Mouse (Mus musculus): ENCODE results near the gene Adgb.
"Not testable (repeated sequence)": the region's sequence is repeated elsewhere in the genome, so short reads cannot be mapped to it uniquely, and the experiment has no call there.

The Adgb gene

DNA sequence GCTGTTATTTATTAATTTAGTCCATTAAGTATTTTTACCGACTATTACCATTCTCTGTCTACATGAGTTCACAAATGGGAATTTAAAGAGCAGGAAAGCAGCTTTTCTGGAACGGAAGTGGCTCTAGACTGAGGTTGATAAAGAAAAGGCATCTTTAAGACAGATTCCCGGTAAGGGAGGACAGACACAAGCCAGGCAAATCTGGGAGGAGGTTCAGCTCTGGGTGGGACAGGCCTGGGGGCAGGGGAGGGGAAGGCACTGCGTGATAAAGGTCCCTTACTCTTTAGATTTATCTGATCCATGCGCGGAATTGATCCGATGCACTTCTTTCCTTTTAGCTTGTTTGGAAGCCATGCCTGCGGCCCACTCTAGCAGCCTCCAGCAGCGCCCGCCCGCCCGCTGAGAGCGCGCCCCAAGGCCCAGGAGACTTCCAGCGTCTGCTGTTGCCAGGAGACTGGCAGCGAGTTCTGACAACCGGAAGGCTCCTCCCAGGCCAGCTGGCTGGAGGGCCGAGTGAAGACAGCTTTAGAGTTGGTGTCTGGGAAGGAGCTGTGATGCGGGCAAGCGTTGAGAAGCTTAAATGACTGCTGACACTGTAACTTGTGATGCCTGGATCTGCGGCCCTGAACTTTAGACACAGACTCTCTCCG, at the start of gene Adgb:
Gene Adgb (minus strand): TSS at position 366 of the 650 bp plus-strand sequence.
- no peak for DNase-seq (ENCODE audit: low read depth)

DNA sequence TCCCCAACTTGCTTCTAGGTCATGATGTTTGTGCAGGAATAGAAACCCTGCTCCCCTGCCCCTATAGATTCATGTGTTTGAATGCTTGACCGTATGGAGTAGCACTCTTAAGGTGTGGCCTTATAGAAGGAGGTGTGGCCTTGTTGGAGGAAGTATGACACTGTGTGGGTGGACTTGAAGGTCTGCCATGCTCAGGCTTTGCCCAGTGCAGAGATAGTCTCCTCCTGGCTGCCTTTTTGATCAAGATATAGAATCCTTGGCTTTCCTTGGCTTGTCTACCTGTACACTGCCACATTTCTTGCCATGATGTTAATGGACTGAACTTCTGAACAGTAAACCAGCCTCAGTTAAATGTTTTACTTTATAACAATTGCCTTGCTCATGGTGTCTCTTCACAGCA, 8.0 kb upstream of the Adgb start:
- DNase-seq (ENCODE audit: low read depth): no peak

DNA sequence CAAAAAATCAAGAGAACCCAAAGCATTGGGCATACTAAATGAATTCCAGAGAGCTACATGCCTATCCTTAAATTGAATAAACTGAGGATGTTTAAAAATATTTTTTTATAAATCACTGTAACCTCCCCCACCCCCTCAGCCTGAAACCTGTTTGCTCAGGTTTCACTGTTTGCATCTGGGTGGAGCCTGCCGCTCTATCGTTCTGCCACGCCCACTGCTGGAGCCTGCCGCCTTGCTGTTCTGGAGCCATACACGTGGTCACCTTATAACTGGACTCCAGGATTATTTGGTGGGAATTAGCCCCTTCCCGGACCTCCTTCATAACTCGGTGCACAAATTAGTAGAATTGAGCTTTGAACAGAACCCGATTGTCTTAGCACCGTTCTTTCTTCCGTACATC, 5.3 kb upstream of the Adgb start:
- not testable (repeated sequence) for DNase-seq (ENCODE audit: low read depth)

GRCm38 (mm10) chr10:10476956-10477355, 4.8 kb upstream of the Adgb start:
- no peak for DNase-seq (ENCODE audit: low read depth)

- peak; percentile 34 for DNase-seq (ENCODE audit: low read depth)
Observed at GRCm38 (mm10) chr10:10476549-10476948, 4.4 kb upstream of the Adgb start.

DNA sequence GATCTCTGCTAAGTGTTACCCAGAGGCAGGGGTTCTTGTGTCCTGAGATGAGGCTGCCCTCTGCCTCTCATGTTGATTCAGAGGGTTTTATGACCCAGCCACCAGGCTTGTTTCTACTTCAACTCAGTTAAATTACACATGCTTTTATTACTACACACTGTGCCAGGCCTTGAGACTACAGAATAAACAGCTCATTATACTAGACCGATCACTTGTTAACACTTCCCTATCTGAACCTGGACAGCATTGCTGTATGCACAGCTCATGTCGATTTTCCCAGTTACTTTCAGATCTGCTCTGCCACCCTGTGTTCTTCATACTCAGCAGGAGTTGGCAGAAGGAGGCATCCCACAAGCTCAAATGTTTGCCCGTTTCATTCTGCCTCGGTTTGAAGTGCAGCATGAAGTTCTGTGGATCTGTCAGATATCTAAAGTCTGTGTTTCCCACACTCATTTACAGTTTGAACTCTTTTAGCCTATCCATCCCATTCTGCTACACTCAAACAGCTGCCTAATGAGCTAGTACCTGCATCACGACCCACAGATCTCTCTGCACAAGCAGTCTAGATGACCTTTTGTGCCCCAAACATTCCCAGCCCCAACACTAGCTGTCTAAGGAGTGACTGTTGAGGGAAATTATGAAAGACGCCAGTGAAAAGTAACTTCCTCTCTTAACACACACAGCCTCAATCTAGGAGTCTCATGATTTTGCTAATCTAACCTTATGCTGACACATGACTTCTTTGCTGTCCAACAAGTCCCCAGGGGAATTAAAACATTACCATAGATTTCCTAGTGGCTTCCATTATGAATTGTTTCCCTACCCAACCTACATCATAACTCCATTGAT, 3.2 kb downstream of the Adgb start:
- DNase-seq (ENCODE audit: low read depth): peak; percentile 54

DNA sequence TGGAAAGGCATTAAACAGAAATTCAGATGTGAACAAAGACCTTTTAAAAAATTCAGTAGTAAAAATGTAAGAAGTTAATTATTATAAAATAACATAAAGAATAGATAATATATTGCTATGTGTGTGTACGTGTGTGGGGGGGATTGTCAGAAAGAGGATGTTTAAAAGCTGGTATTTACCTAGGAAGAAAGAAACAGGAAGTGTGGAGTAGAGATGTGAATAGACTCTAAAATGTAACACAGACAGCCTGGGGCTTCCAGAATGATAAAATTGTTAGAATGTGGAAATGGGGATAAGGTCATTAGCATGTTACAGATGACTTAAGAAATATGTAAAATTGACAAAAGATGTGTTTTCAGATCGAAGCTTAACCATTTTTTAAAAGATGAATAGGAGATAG, 12.0 kb downstream of the Adgb start:
- no peak for DNase-seq (ENCODE audit: low read depth)

- DNase-seq (ENCODE audit: low read depth): peak; percentile 72
Observed at GRCm38 (mm10) chr10:10456991-10457390, 15.1 kb downstream of the Adgb start.

GRCm38 (mm10) chr10:10449067-10449466, 23.1 kb downstream of the Adgb start:
- DNase-seq (ENCODE audit: low read depth): peak; percentile 81

GRCm38 (mm10) chr10:10444841-10445466, 27.2 kb downstream of the Adgb start:
- DNase-seq (ENCODE audit: low read depth): no peak

GRCm38 (mm10) chr10:10443558-10443957, 28.6 kb downstream of the Adgb start:
- no peak for DNase-seq (ENCODE audit: low read depth)

GRCm38 (mm10) chr10:10435014-10435413, 37.1 kb downstream of the Adgb start:
- DNase-seq (ENCODE audit: low read depth): no peak

DNA sequence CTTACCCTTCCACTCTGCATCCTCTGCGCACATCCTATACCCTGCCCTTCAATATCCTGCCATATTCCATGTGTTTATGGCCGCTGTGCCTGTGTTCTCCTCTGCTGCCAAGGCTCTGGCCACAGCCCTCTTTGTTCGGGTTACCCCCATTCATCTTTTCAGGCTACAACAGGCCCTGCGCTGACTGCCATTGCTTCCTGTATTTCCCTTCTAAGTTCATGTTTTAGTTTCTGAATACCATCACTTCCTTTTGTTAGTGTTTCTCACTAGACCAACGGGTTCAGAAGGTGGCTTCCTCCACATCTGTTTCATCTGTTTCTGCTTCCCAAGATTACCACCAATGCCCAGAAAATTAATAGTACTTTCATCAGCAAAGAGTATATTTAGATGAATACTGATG, 42.5 kb downstream of the Adgb start:
- DNase-seq (ENCODE audit: low read depth): no peak

GRCm38 (mm10) chr10:10429032-10429431, 43.1 kb downstream of the Adgb start:
- DNase-seq (ENCODE audit: low read depth): no peak

- DNase-seq (ENCODE audit: low read depth): no peak
Observed at GRCm38 (mm10) chr10:10424383-10424782, 47.7 kb downstream of the Adgb start.

- DNase-seq (ENCODE audit: low read depth): peak; percentile 16
Observed at GRCm38 (mm10) chr10:10411046-10411445, 61.1 kb downstream of the Adgb start.

DNA sequence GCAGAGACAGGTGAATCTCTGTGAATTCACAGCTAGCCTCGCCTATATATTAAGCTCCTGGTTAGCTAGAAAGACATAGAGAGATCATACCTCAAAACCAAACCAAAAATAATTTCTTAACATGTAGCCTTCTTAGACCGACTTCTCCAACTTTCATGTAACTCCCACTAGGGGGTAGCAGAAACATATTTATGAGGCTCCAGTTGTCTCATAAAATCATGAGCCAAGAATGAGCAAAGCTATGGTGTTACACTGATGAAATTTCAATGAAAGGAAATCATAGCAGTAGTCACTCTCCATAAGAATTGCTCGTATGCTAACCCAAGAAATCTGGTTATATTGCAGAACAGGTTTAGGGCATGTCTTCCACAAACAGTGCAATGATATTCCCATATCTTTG, 64.0 kb downstream of the Adgb start:
- peak; percentile 79 for DNase-seq (ENCODE audit: low read depth)

GRCm38 (mm10) chr10:10395784-10396481, 76.2 kb downstream of the Adgb start:
- peak; percentile 80 for DNase-seq (ENCODE audit: low read depth)

DNA sequence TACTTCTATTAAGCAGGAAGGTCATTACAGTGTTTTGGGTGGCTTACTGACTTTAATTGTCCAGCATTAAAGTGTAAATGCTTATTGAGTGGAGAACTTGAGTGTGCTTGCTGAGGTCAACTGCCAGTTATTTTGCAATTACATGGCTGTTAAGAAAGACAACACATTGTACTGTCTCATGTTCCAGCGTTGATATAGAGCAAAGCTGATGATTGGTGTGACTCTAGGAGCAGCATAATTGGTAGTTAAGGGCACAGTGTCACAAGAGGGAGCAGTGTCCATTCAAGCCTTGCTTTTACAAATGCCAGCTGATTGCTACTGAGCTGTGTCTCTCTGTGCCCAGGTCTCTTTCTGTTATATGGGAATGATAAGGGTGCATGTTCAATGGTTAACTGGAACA, 97.5 kb downstream of the Adgb start:
- DNase-seq (ENCODE audit: low read depth): peak; percentile 63

DNA sequence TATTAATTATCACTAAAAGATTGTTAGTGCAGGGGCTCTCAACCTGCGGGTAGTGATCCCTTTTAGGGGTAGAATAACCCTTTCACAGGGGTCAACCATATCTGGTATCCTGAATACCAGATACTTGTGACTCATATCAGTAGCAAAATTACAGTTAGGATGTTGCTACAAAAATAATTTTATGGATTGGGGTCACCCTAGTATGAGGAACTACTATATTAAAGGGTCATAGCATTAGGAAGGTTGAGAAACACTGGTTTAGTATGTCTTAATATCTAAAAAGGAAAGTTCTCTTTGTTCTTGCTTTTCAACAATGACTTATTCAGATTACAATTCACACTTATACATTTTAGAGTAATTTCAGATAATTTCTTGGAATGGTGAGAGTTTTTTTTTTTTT, 108.1 kb downstream of the Adgb start:
- peak; percentile 21 for DNase-seq (ENCODE audit: low read depth)

GRCm38 (mm10) chr10:10355605-10356227, 116.4 kb downstream of the Adgb start:
- DNase-seq (ENCODE audit: low read depth): peak; percentile 96

DNA sequence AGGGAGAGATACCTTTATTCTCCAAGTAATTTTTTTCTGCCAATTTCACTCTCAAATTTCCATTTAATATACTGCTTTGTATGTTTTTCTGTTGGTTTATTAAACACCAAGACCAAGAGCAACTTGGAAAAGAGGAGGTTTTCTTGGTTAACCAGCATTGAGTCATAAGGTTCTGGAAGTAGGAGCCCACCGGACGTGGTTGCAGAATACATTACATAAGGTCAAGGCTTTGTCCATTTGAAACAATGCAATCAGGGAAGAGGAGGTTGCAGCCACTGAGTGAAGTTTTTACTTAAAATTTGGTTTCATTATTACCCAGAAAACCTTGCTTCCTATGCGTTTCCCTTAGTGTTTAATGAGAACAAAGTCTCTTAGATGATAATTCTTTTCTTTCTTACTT, 119.9 kb downstream of the Adgb start:
- DNase-seq (ENCODE audit: low read depth): peak; percentile 93
